Mouse (Mus musculus) embryo, embryonic 11 days (tissue): Measurements from ENCODE around the gene Frrs1l.

Source experiments
- DNase-seq: peaks from one replicate; pipeline ENCODE4 v3.0.0-alpha.2; 2015

Frrs1l gene

GRCm38 (mm10) chr4:56990215-56990584, at the start of gene Frrs1l:
TSS of gene Frrs1l (minus strand) at chr4:56990391.
- DNase-seq = peak; percentile 58

GRCm38 (mm10) chr4:57039127-57040031, 49.2 kb upstream of the Frrs1l start:
- peak; percentile 73 for DNase-seq

- DNase-seq = no peak
These were observed 47.4 kb upstream of the Frrs1l start for GRCm38 (mm10) chr4:57037554-57037953.

- DNase-seq = no peak
These were observed 44.0 kb upstream of the Frrs1l start for GRCm38 (mm10) chr4:57034169-57034568.

GRCm38 (mm10) chr4:57031440-57031839, 41.2 kb upstream of the Frrs1l start:
- DNase-seq = no peak

GRCm38 (mm10) chr4:57027954-57028353, 37.8 kb upstream of the Frrs1l start:
- DNase-seq = no peak

GRCm38 (mm10) chr4:57023527-57023926, 33.3 kb upstream of the Frrs1l start:
- no peak for DNase-seq

GRCm38 (mm10) chr4:57021288-57021687, 31.1 kb upstream of the Frrs1l start:
- DNase-seq = no peak

GRCm38 (mm10) chr4:57017229-57017628, 27.0 kb upstream of the Frrs1l start:
- peak; percentile 77 for DNase-seq

- DNase-seq = no peak
These were observed 26.4 kb upstream of the Frrs1l start for GRCm38 (mm10) chr4:57016366-57017171.

GRCm38 (mm10) chr4:57015032-57015431, 24.8 kb upstream of the Frrs1l start:
- no peak for DNase-seq

GRCm38 (mm10) chr4:57011454-57012046, 21.4 kb upstream of the Frrs1l start:
- DNase-seq = no peak

GRCm38 (mm10) chr4:57010919-57011318, 20.7 kb upstream of the Frrs1l start:
- DNase-seq = no peak

GRCm38 (mm10) chr4:57010425-57010824, 20.2 kb upstream of the Frrs1l start:
- DNase-seq = no peak

- no peak for DNase-seq
These were observed 17.5 kb upstream of the Frrs1l start for GRCm38 (mm10) chr4:57007717-57008116.

GRCm38 (mm10) chr4:57005011-57005410, 14.8 kb upstream of the Frrs1l start:
- DNase-seq = no peak

GRCm38 (mm10) chr4:57003886-57004285, 13.7 kb upstream of the Frrs1l start:
- no peak for DNase-seq

GRCm38 (mm10) chr4:57002751-57003150, 12.6 kb upstream of the Frrs1l start:
- DNase-seq = peak; percentile 46

GRCm38 (mm10) chr4:57001437-57001836, 11.2 kb upstream of the Frrs1l start:
- no peak for DNase-seq

GRCm38 (mm10) chr4:56993331-56993730, 3.1 kb upstream of the Frrs1l start:
- DNase-seq = no peak

- no peak for DNase-seq
These were observed 1.8 kb upstream of the Frrs1l start for GRCm38 (mm10) chr4:56991951-56992350.

GRCm38 (mm10) chr4:56989431-56990214, 568 bp downstream of the Frrs1l start:
- DNase-seq = peak; percentile 31
